Mouse (Mus musculus) cerebellum, adult 2 months (tissue): Measurements from ENCODE around the gene Vps8. TPM values are rescaled to one million over a fixed set of nuclear protein-coding genes. Genes with fewer than 3 reads are reported as not detected.

Experiments
- DNase-seq, 2 experiments: peaks; one replicate each; pipeline ENCODE4 v3.0.0; 2021
- H3K27ac ChIP-seq: fragments of 200-500 bp; 2 replicates; pipeline ENCODE4 v1.5.1; 2012; ENCODE audit warnings: low read length, control low read depth, inconsistent platforms; ENCODE audit not compliant: insufficient read depth
- H3K27me3 ChIP-seq: fragments of 200-500 bp; 2 replicates; pipeline ENCODE4 v1.6.1; 2012; ENCODE audit warnings: inconsistent platforms, mild to moderate bottlenecking, low read length, moderate library complexity; ENCODE audit not compliant: control insufficient read depth, insufficient read depth
- H3K4me1 ChIP-seq: fragments of 200-500 bp; 2 replicates; pipeline ENCODE4 v1.6.1; 2011; ENCODE audit warnings: low read length; ENCODE audit not compliant: control insufficient read depth, insufficient read depth
- H3K4me3 ChIP-seq: fragments of 200-500 bp; replicated peaks from 2 replicates; pipeline ENCODE3; 2011; ENCODE audit warnings: mild to moderate bottlenecking, low read depth, low read length, control low read depth; ENCODE audit not compliant: insufficient read depth
- CTCF ChIP-seq: fragments of 200-500 bp; IDR thresholded peaks from 2 replicates; pipeline ENCODE4 v1.5.1; 2011; ENCODE audit warnings: low read depth, mild to moderate bottlenecking, control low read depth, low read length, moderate library complexity, borderline replicate concordance; ENCODE audit not compliant: insufficient read depth
- POLR2A ChIP-seq: fragments of 200-500 bp; IDR thresholded peaks from 2 replicates; pipeline ENCODE4 v1.6.1; 2011; ENCODE audit warnings: low read length, control low read depth, borderline replicate concordance; ENCODE audit not compliant: insufficient read depth
- WGBS: fragments of 180-500 bp; shearing (Covaris S2); methylation state at CpG from one replicate; pipeline ENCODE4 v1.1.7; 2018; 5-methylcytosine and 5-hydroxymethylcytosine counted together
- polyA plus RNA-seq: library from polyadenylated mRNA; depleted of rRNA; stranded (reverse); fragments of >200 nt; gene quantifications from 2 replicates; pipeline ENCODE4 v1.2.3, GENCODE M21; 2012

The Vps8 gene
- polyA plus RNA-seq, 1 experiment = 26.3 TPM

GRCm38 (mm10) chr16:21538889-21539288 lies 116.0 kb downstream of the Vps8 start:
- WGBS = 47% methylated on average over 2 of the region's 2 CpGs
- H3K27ac ChIP-seq = no peak overlapping the region
- H3K27me3 ChIP-seq = no peaks in the 10 kb centered on the region
- TF ChIP-seq POLR2A (no peak), CTCF (0 out of 2 replicates have a peak, but pooled peaks have one; percentile 13)
- no peaks in the 10 kb centered on the region for H3K4me1 ChIP-seq
- no peak overlapping the region for H3K4me3 ChIP-seq
- no peak for DNase-seq

- Histone ChIP-seq H3K27ac (no peak overlapping the region), H3K27me3 (no peaks in the 10 kb centered on the region), H3K4me3 (no peak overlapping the region), H3K4me1 (no peaks in the 10 kb centered on the region)
- DNase-seq = no peak
- 91% methylated on average over 1 of the region's 1 CpGs for WGBS
- TF ChIP-seq POLR2A (no peak), CTCF (no peak)
These were observed 119.6 kb downstream of the Vps8 start for GRCm38 (mm10) chr16:21542559-21542958.

- no peak for DNase-seq
- H3K4me3 ChIP-seq = no peak overlapping the region
- no peak for TF ChIP-seq CTCF
- TF ChIP-seq POLR2A = no peak
- no peaks in the 10 kb centered on the region for H3K27me3 ChIP-seq
- no peaks in the 10 kb centered on the region for H3K4me1 ChIP-seq
- no peak overlapping the region for H3K27ac ChIP-seq
- WGBS = 85% methylated on average over 5 of the region's 5 CpGs
These were observed 124.5 kb downstream of the Vps8 start for GRCm38 (mm10) chr16:21547446-21547845.

GRCm38 (mm10) chr16:21549751-21550150 lies 126.8 kb downstream of the Vps8 start:
- H3K4me1 ChIP-seq = no peaks in the 10 kb centered on the region
- H3K27ac ChIP-seq = no peak overlapping the region
- 48% methylated on average over 4 of the region's 4 CpGs for WGBS
- no peak overlapping the region for H3K4me3 ChIP-seq
- no peaks in the 10 kb centered on the region for H3K27me3 ChIP-seq
- DNase-seq = no peak
- TF ChIP-seq CTCF (no peak), POLR2A (no peak)

- H3K27ac ChIP-seq = no peak overlapping the region
- TF ChIP-seq CTCF (no peak), POLR2A (no peak)
- DNase-seq = no peak
- H3K4me1 ChIP-seq = no peaks in the 10 kb centered on the region
- H3K4me3 ChIP-seq = no peak overlapping the region
- H3K27me3 ChIP-seq = no peaks in the 10 kb centered on the region
- WGBS = 79% methylated on average over 7 of the region's 7 CpGs
These were observed 127.5 kb downstream of the Vps8 start for GRCm38 (mm10) chr16:21550453-21550852.

- 84% methylated on average over 3 of the region's 3 CpGs for WGBS
- Histone ChIP-seq H3K4me3 (no peak overlapping the region), H3K4me1 (no peaks in the 10 kb centered on the region), H3K27me3 (no peaks in the 10 kb centered on the region), H3K27ac (no peak overlapping the region)
- TF ChIP-seq POLR2A = no peak
- TF ChIP-seq CTCF = no peak
- DNase-seq = no peak
These were observed 130.6 kb downstream of the Vps8 start for GRCm38 (mm10) chr16:21553506-21553905.

GRCm38 (mm10) chr16:21562625-21563300 lies 139.8 kb downstream of the Vps8 start:
- Histone ChIP-seq H3K4me1 (no peaks in the 10 kb centered on the region), H3K27me3 (no peaks in the 10 kb centered on the region), H3K27ac (no peak overlapping the region), H3K4me3 (no peak overlapping the region)
- TF ChIP-seq POLR2A = no peak
- no peak for TF ChIP-seq CTCF
- WGBS = 90% methylated on average over 3 of the region's 3 CpGs
- DNase-seq = no peak

- no peak for TF ChIP-seq CTCF
- TF ChIP-seq POLR2A = no peak
- no peak for DNase-seq
- 93% methylated on average over 6 of the region's 6 CpGs for WGBS
- Histone ChIP-seq H3K27me3 (no peaks in the 10 kb centered on the region), H3K4me3 (no peak overlapping the region), H3K27ac (no peak overlapping the region), H3K4me1 (no peaks in the 10 kb centered on the region)
These were observed 140.4 kb downstream of the Vps8 start for GRCm38 (mm10) chr16:21563322-21563721.

GRCm38 (mm10) chr16:21567093-21567492 lies 144.2 kb downstream of the Vps8 start:
- Histone ChIP-seq H3K4me3 (no peak overlapping the region), H3K27ac (no peak overlapping the region), H3K4me1 (no peaks in the 10 kb centered on the region), H3K27me3 (no peaks in the 10 kb centered on the region)
- WGBS = 93% methylated on average over 5 of the region's 5 CpGs
- TF ChIP-seq CTCF (no peak), POLR2A (no peak)
- no peak for DNase-seq
